Mouse (Mus musculus): ENCODE data around the gene Ptprd. TPM values are rescaled to one million over a fixed set of nuclear protein-coding genes. Genes with fewer than 3 reads are reported as not detected.

Gene Ptprd
- polyA plus RNA-seq, 1 experiment = 108 TPM

DNA sequence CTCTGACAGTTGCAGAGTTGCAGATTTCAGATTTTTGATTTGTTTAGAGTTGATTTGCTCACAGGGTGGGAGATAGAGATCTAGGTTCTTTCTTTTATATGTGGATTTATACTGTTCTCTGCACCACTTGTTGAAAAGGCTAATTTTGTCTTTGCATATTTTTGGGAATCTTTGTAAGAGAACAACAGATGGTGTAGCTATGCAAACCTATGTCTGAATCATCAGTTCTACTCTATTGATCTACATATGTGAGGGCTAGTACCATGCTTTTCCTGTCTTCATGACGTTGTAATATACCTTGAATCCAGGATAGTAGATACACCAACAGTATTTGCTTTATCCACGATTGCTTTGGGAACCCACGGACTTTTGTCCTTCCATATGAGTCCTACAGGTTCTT, 1628.7 kb downstream of the Ptprd start:
- Histone ChIP-seq H3K27me3 (ENCODE audit: control insufficient read depth, insufficient read depth, low read length) (no peaks in the 10 kb centered on the region), H3K4me1 (ENCODE audit: control insufficient read depth, insufficient read depth, low read length) (no peaks in the 10 kb centered on the region), H3K27ac (ENCODE audit: insufficient read depth, low read length) (no peak overlapping the region), H3K4me3 (replicated peaks; ENCODE audit: insufficient read depth, low read depth, low read length) (no peak overlapping the region)
- no peak for TF ChIP-seq CTCF (IDR thresholded peaks at IDR 0.05; ENCODE audit: borderline replicate concordance, insufficient read depth, low read depth, low read length)
- TF ChIP-seq POLR2A (IDR thresholded peaks at IDR 0.05; ENCODE audit: borderline replicate concordance, insufficient read depth, low read length) = no peak
- 88% methylated on average over 3 of the region's 3 CpGs for WGBS
- DNase-seq = no peak

DNA sequence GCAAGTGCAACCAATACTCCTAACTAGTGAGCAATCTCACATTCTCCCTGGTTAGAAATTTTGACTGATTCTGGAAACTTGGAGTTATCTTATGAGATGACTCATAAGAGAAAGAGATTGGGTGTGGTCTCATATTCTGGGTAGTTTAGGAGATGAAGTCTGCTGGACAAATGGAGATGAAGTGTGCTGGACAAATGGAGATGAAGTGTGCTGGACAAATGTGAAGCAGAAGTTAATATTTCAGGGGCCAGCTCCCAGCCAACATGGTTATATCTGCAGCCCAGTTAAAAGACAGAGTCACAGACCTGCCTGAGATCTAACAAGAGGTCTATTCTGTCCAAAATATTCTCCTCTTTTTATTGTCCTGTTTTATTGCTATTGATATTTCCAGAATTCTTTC, 1645.8 kb downstream of the Ptprd start:
- TF ChIP-seq CTCF (IDR thresholded peaks at IDR 0.05; ENCODE audit: borderline replicate concordance, insufficient read depth, low read depth, low read length) (no peak), POLR2A (IDR thresholded peaks at IDR 0.05; ENCODE audit: borderline replicate concordance, insufficient read depth, low read length) (no peak)

DNA sequence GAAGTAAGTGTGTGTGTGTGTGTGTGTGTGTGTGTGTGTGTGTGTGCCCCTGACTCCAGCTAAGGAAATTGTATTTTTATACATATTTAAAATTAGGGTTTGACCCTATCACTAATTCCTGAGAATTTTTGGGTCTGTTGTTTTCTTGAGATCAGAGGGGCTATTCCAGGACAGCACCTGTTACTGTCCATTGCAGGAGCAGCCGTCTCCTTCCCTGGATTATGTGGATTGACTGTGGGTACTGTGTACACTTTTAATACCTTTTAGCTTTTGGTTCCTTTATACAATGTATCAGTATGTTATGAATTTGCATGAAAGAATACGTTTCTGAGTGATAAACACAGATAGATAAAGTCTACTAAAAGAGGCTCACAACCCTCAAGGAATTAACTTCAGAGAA, 1670.0 kb downstream of the Ptprd start:
- TF ChIP-seq CTCF (IDR thresholded peaks at IDR 0.05; ENCODE audit: borderline replicate concordance, insufficient read depth, low read depth, low read length) (no peak), POLR2A (IDR thresholded peaks at IDR 0.05; ENCODE audit: borderline replicate concordance, insufficient read depth, low read length) (no peak)
- Histone ChIP-seq H3K4me1 (ENCODE audit: control insufficient read depth, insufficient read depth, low read length) (no peaks in the 10 kb centered on the region), H3K27me3 (ENCODE audit: control insufficient read depth, insufficient read depth, low read length) (no peaks in the 10 kb centered on the region), H3K27ac (ENCODE audit: insufficient read depth, low read length) (no peak overlapping the region), H3K4me3 (replicated peaks; ENCODE audit: insufficient read depth, low read depth, low read length) (no peak overlapping the region)
- no peak for DNase-seq
- 64% methylated on average over 2 of the region's 2 CpGs for WGBS

More for the DNA sequence above, 1645.8 kb downstream of the Ptprd start:
- DNase-seq = no peak
- no peak overlapping the region for H3K27ac ChIP-seq (ENCODE audit: insufficient read depth, low read length)
- H3K4me1 ChIP-seq (ENCODE audit: control insufficient read depth, insufficient read depth, low read length) = no peaks in the 10 kb centered on the region
- no peaks in the 10 kb centered on the region for H3K27me3 ChIP-seq (ENCODE audit: control insufficient read depth, insufficient read depth, low read length)
- no peak overlapping the region for H3K4me3 ChIP-seq (replicated peaks; ENCODE audit: insufficient read depth, low read depth, low read length)

- DNase-seq = no peak
- H3K27me3 ChIP-seq (ENCODE audit: control insufficient read depth, insufficient read depth, low read length) = no peaks in the 10 kb centered on the region
- H3K4me1 ChIP-seq (ENCODE audit: control insufficient read depth, insufficient read depth, low read length) = no peaks in the 10 kb centered on the region
- no peak overlapping the region for H3K27ac ChIP-seq (ENCODE audit: insufficient read depth, low read length)
- TF ChIP-seq CTCF (IDR thresholded peaks at IDR 0.05; ENCODE audit: borderline replicate concordance, insufficient read depth, low read depth, low read length) (no peak), POLR2A (IDR thresholded peaks at IDR 0.05; ENCODE audit: borderline replicate concordance, insufficient read depth, low read length) (no peak)
- WGBS = 78% methylated on average over 1 of the region's 1 CpGs
- no peak overlapping the region for H3K4me3 ChIP-seq (replicated peaks; ENCODE audit: insufficient read depth, low read depth, low read length)
Measured at GRCm38 (mm10) chr4:76532926-76533325, 1678.8 kb downstream of the Ptprd start.

DNA sequence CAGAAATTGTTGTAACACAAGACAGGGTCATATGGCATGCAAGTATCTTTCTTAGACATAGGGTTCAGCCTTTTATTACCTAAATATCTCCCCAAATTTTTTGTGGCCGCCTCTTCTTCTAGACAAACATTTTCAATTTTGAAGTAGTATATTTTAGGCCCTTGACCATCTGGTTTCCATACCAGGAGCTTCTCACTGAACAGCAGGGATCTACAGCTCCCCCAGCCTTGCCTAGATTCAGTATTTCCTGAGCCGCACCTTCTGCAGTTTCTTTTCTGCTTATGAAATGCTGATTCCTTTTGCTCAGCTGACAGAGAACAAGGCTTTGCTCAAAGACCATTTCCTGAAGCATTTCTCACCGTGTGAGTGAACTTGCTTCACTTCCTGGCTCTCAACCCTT, 1686.5 kb downstream of the Ptprd start:
- H3K4me1 ChIP-seq (ENCODE audit: control insufficient read depth, insufficient read depth, low read length) = no peaks in the 10 kb centered on the region; the same call in 1 of the 2 replicates
- TF ChIP-seq POLR2A (IDR thresholded peaks at IDR 0.05; ENCODE audit: borderline replicate concordance, insufficient read depth, low read length) (no peak), CTCF (IDR thresholded peaks at IDR 0.05; ENCODE audit: borderline replicate concordance, insufficient read depth, low read depth, low read length) (no peak)
- H3K4me3 ChIP-seq (replicated peaks; ENCODE audit: insufficient read depth, low read depth, low read length) = no peak overlapping the region
- peak; percentile 22 to 58 for DNase-seq
- H3K27me3 ChIP-seq (ENCODE audit: control insufficient read depth, insufficient read depth, low read length) = no peaks in the 10 kb centered on the region
- WGBS = 16% methylated on average over 3 of the region's 3 CpGs
- no peak overlapping the region for H3K27ac ChIP-seq (ENCODE audit: insufficient read depth, low read length)

- WGBS = 14% methylated on average over 3 of the region's 3 CpGs
- Histone ChIP-seq H3K4me3 (replicated peaks; ENCODE audit: insufficient read depth, low read depth, low read length) (no peak overlapping the region), H3K4me1 (ENCODE audit: control insufficient read depth, insufficient read depth, low read length) (no peaks in the 10 kb centered on the region; the same call in 1 of the 2 replicates), H3K27ac (ENCODE audit: insufficient read depth, low read length) (no peak overlapping the region), H3K27me3 (ENCODE audit: control insufficient read depth, insufficient read depth, low read length) (no peaks in the 10 kb centered on the region)
- no peak for TF ChIP-seq CTCF (IDR thresholded peaks at IDR 0.05; ENCODE audit: borderline replicate concordance, insufficient read depth, low read depth, low read length)
- TF ChIP-seq POLR2A (IDR thresholded peaks at IDR 0.05; ENCODE audit: borderline replicate concordance, insufficient read depth, low read length) = no peak
- peak in 1 of 2 experiments; percentile 8 for DNase-seq
Measured at GRCm38 (mm10) chr4:76503279-76503601, 1708.5 kb downstream of the Ptprd start.

GRCm38 (mm10) chr4:76502575-76503278, 1709.0 kb downstream of the Ptprd start:
- H3K4me3 ChIP-seq (replicated peaks; ENCODE audit: insufficient read depth, low read depth, low read length) = no peak overlapping the region
- WGBS = 54% methylated on average over 6 of the region's 6 CpGs
- TF ChIP-seq CTCF (IDR thresholded peaks at IDR 0.05; ENCODE audit: borderline replicate concordance, insufficient read depth, low read depth, low read length) (no peak), POLR2A (IDR thresholded peaks at IDR 0.05; ENCODE audit: borderline replicate concordance, insufficient read depth, low read length) (no peak)
- H3K27ac ChIP-seq (ENCODE audit: insufficient read depth, low read length) = no peak overlapping the region
- no peaks in the 10 kb centered on the region; the same call in 1 of the 2 replicates for H3K4me1 ChIP-seq (ENCODE audit: control insufficient read depth, insufficient read depth, low read length)
- DNase-seq = no peak
- H3K27me3 ChIP-seq (ENCODE audit: control insufficient read depth, insufficient read depth, low read length) = no peaks in the 10 kb centered on the region

DNA sequence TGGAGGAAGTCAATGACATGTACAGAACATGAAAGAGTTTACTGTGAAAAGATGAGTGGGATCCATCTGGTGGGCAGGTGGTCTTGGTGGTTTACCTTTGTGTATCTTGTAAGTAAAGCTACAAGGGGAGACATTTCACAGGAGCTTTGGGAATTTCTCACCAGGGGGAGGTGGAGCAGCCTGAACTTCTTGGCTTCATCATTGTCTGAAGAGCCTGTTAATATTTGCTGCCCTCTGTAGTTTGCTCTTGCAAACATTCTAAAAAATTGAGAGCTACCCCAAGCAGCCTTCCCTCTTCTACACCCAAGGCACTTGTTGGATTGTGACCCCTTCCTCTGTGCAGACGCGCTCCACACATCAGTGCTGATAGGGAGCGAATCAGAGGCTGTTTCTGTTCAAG, 1725.9 kb downstream of the Ptprd start:
- no peak overlapping the region for H3K4me3 ChIP-seq (replicated peaks; ENCODE audit: insufficient read depth, low read depth, low read length)
- H3K27me3 ChIP-seq (ENCODE audit: control insufficient read depth, insufficient read depth, low read length) = no peaks in the 10 kb centered on the region
- WGBS = 85% methylated on average over 3 of the region's 3 CpGs
- DNase-seq = peak in 1 of 2 experiments; percentile 12
- H3K27ac ChIP-seq (ENCODE audit: insufficient read depth, low read length) = no peak overlapping the region
- H3K4me1 ChIP-seq (ENCODE audit: control insufficient read depth, insufficient read depth, low read length) = no peaks in the 10 kb centered on the region
- TF ChIP-seq CTCF (IDR thresholded peaks at IDR 0.05; ENCODE audit: borderline replicate concordance, insufficient read depth, low read depth, low read length) (peak; percentile 16; the same call in 1 of the 2 replicates), POLR2A (IDR thresholded peaks at IDR 0.05; ENCODE audit: borderline replicate concordance, insufficient read depth, low read length) (no peak)
